Mouse (Mus musculus): ENCODE measurements around the gene Slc17a1.

GRCm38 (mm10) chr13:23911335-23911734, 43.8 kb downstream of the Slc17a1 start:
- TF ChIP-seq MYOD1 (IDR thresholded peaks at IDR 0.05; ENCODE audit: control insufficient read depth in 1 of 3, insufficient read length in 2 of 3, low read depth in 2 of 3) (no peak), POLR2A (IDR thresholded peaks at IDR 0.05; ENCODE audit: insufficient read length, low read depth) (no peak)
